In genomic region chr16:9857758-9858157, GRCm38 (mm10) we compare ENCODE assay signal across 12 mouse cellular contexts.
"Had no signal": no experiment of that assay in that cellular context is flagged by ENCODE, and none has a peak within 500 bp of the region (broad histone marks: within the 10 kb centered on the region; RNA-seq: fewer than 3 reads in every experiment).

No protein-coding gene starts in this region.

- H3K9ac ChIP-seq: liver, embryonic 15.5 days; midbrain, embryonic 13.5 days; stomach, embryonic 15.5 days had no signal

- H3K36me3 ChIP-seq: liver, embryonic 15.5 days; midbrain, embryonic 13.5 days; stomach, embryonic 15.5 days had no signal

- H3K9me3 ChIP-seq: liver, embryonic 15.5 days; midbrain, embryonic 13.5 days; stomach, embryonic 15.5 days had no signal

- H3K27me3 ChIP-seq: liver, embryonic 15.5 days; midbrain, embryonic 13.5 days; stomach, embryonic 15.5 days had no signal

- ATAC-seq: lung, postnatal 0 days; midbrain, embryonic 13.5 days had no signal

- H3K4me2 ChIP-seq: liver, embryonic 11.5 days; liver, embryonic 15.5 days; midbrain, embryonic 13.5 days; stomach, embryonic 15.5 days had no signal

- H3K27ac ChIP-seq: liver, embryonic 15.5 days; midbrain, embryonic 13.5 days; stomach, embryonic 15.5 days had no signal

- H3K4me1 ChIP-seq: liver, embryonic 15.5 days; midbrain, embryonic 13.5 days; stomach, embryonic 15.5 days had no signal

- H3K4me3 ChIP-seq: liver, embryonic 15.5 days; midbrain, embryonic 13.5 days; stomach, embryonic 15.5 days had no signal

- DNase-seq: kidney, postnatal 36 days; left cerebral cortex, postnatal 4 days; lung, adult 2 months; lung, postnatal 36 days; right cerebral cortex, postnatal 14 days; thymus, adult 2 months; thymus, postnatal 25 days had no signal
